10 mouse cellular contexts compared by ENCODE assay signal in the genomic region with DNA sequence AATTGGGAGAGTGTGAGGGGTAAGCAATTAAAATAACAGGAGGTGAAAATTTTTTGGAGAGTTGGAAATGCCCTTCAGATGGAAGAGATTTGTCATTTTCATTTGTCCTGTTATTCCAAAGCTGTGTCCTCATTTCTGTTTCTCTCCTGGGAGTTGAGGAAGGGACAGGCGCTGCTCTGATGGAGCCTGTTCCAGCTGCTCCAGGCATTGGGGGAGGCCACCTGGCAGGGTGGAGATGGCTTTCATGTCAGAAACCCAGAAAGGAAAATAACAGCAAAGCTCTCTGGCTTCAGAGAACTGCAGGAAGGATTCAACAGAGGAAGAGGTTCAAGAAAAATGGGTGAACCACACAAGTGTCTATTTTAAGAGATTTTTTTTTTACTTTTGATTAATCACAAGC.
DNase-seq lines count a peak whose midpoint lies in the region.
"Had no signal": no experiment of that assay in that cellular context is flagged by ENCODE, and none has a peak within 500 bp of the region (broad histone marks: within the 10 kb centered on the region; RNA-seq: fewer than 3 reads in every experiment).

No protein-coding gene starts in this region.

- DNase-seq in cerebellum, adult 9-11 months, result peak; percentile 41
- no peak for DNase-seq in cerebellum, adult 8-10 months
- DNase-seq in left cerebral cortex, postnatal 4 days, result peak; percentile 42
- DNase-seq in left cerebral cortex, postnatal 14 days (ENCODE audit: low spot score in 2 of 2), result no peak
- no peak for DNase-seq in lung, postnatal 10 days
- DNase-seq: adrenal gland, adult 2 months; adrenal gland, postnatal 10 days; adrenal gland, postnatal 25 days; cerebellum, adult 11 months; forebrain, postnatal 0 days had no signal

- intact Hi-C loops in left cerebral cortex, postnatal 4 days (cut with DNase I), result no loop called here
- intact Hi-C loops in left cerebral cortex, postnatal 14 days (cut with DNase I), result no loop called here

Comparison
In these comparisons a context has a peak if more than half of its experiments do, and no peak if none do; other contexts are left out.
1. DNase-seq: peak in cerebellum, adult 9-11 months (single experiment) and left cerebral cortex, postnatal 4 days (single experiment); none in cerebellum, adult 8-10 months (single experiment), left cerebral cortex, postnatal 14 days (0 of 2) and lung, postnatal 10 days (single experiment).